Mouse (Mus musculus) small intestine, adult 2 months (tissue): ENCODE data around the gene Eef2k.

Experiments
- CTCF ChIP-seq: fragments of 200-500 bp; IDR thresholded peaks from 2 replicates; pipeline ENCODE4 v1.5.1; 2012; ENCODE audit warnings: low read depth, mild to moderate bottlenecking, control low read depth, inconsistent platforms, low read length, moderate library complexity, mixed read lengths; ENCODE audit not compliant: insufficient replicate concordance, insufficient read length; ENCODE audit errors: extremely low read depth
- POLR2A ChIP-seq: fragments of 200-500 bp; IDR thresholded peaks from 2 replicates; pipeline ENCODE4 v1.6.1; 2012; ENCODE audit warnings: low read depth, mild to moderate bottlenecking, control low read depth, inconsistent platforms, low read length, moderate library complexity

- no peak for TF ChIP-seq CTCF
- TF ChIP-seq POLR2A = no peak
These were observed 41.1 kb downstream of the Eef2k start for GRCm38 (mm10) chr7:120883523-120884290.
